Mouse (Mus musculus) heart, postnatal 0 days (tissue): Measurements from ENCODE around the gene Cdc42se2. TPM values are rescaled to one million over a fixed set of nuclear protein-coding genes. Genes with fewer than 3 reads are reported as not detected.
A peak's percentile ranks its signal among the peaks of the same experiment; 100 is the strongest.

Experiments used
- ATAC-seq: fragments of 200-750 bp; cut with Nextera tagmentation; 2 replicates; pipeline ENCODE4 v1.8.0; 2017; ENCODE audit warnings: low read depth, moderate number of reproducible peaks, moderate library complexity; ENCODE audit not compliant: insufficient read depth
- DNase-seq: peaks from one replicate; pipeline ENCODE4 v3.0.0-alpha.2; 2016; ENCODE audit warnings: low spot score
- H3K27ac ChIP-seq: fragments of 300-500 bp; sonication (generic); 2 replicates; pipeline ENCODE4 v1.5.1; 2014; ENCODE audit warnings: low read depth, mild to moderate bottlenecking
- H3K27me3 ChIP-seq: fragments of 300-500 bp; sonication (generic); 2 replicates; pipeline ENCODE4 v1.6.1; 2014; ENCODE audit warnings: low read length, mixed read lengths; ENCODE audit not compliant: control insufficient read depth, insufficient read depth
- H3K36me3 ChIP-seq: fragments of 300-500 bp; sonication (generic); replicated peaks from 2 replicates; pipeline ENCODE4 v1.6.1; 2014; ENCODE audit warnings: low read length, mixed read lengths; ENCODE audit not compliant: control insufficient read depth, insufficient read depth
- H3K4me1 ChIP-seq: fragments of 300-500 bp; sonication (generic); 2 replicates; pipeline ENCODE4 v1.6.1; 2014; ENCODE audit warnings: antibody characterized with exemption; ENCODE audit not compliant: control insufficient read depth, insufficient read depth
- H3K4me2 ChIP-seq: fragments of 300-500 bp; sonication (generic); 2 replicates; pipeline ENCODE4 v1.6.1; 2014; ENCODE audit warnings: low read depth, mild to moderate bottlenecking, low read length, moderate library complexity
- H3K4me3 ChIP-seq: fragments of 300-500 bp; sonication (generic); 2 replicates; pipeline ENCODE4 v1.5.1; 2014; ENCODE audit warnings: low read depth, low read length
- H3K9ac ChIP-seq: fragments of 300-500 bp; sonication (generic); replicated peaks from 2 replicates; pipeline ENCODE4 v1.6.1; 2014; ENCODE audit warnings: low read depth, low read length, mixed read lengths
- H3K9me3 ChIP-seq: fragments of 300-500 bp; sonication (generic); replicated peaks from 2 replicates; pipeline ENCODE4 v1.6.1; 2016; ENCODE audit warnings: low read length; ENCODE audit not compliant: control insufficient read depth
- CTCF ChIP-seq: IDR thresholded peaks from 2 replicates; pipeline ENCODE4 v1.5.1; 2016; ENCODE audit warnings: antibody characterized with exemption, control low read depth, low read depth
- EP300 ChIP-seq: IDR thresholded peaks from 2 replicates; pipeline ENCODE4 v1.6.1; 2016; ENCODE audit warnings: antibody characterized with exemption, low read depth
- WGBS: fragments of 180-500 bp; shearing (Covaris S2); extraction: QIAGEN DNeasy Blood & Tissue Kit; methylation state at CpG from one replicate; pipeline ENCODE4 v1.1.7; 2014; 5-methylcytosine and 5-hydroxymethylcytosine counted together
- polyA plus RNA-seq: library from polyadenylated mRNA; unstranded; fragments of >200 nt; fragmentation: Nextera tagmentation; extraction: Ambion mirVana; gene quantifications from 2 replicates; pipeline ENCODE4 v1.2.1, GENCODE M21; 2015
- total RNA-seq: library from RNA; depleted of rRNA; stranded (reverse); fragments of >200 nt; gene quantifications from 2 replicates; pipeline ENCODE4 v1.2.3, GENCODE M21; 2014; ENCODE audit warnings: low replicate concordance

Cdc42se2 gene
- total and polyA plus RNA-seq, 2 experiments from 2014 or later: 50.2 to 53.6 TPM

GRCm38 (mm10) chr11:54748891-54749290 lies 38.6 kb downstream of the Cdc42se2 start:
- no peaks in the 10 kb centered on the region for H3K27me3 ChIP-seq
- ATAC-seq (no peak), DNase-seq (no peak)
- no peaks in the 10 kb centered on the region for H3K9me3 ChIP-seq
- H3K4me3 ChIP-seq: no peak overlapping the region
- no peak overlapping the region for H3K27ac ChIP-seq
- peaks cover 15% of the 10 kb centered on the region; the same call in 1 of the 2 replicates for H3K36me3 ChIP-seq
- H3K4me1 ChIP-seq: peaks cover 3% of the 10 kb centered on the region; the same call in 1 of the 2 replicates
- TF ChIP-seq CTCF (no peak), EP300 (no peak)
- no peak overlapping the region for H3K4me2 ChIP-seq
- no peak overlapping the region for H3K9ac ChIP-seq

GRCm38 (mm10) chr11:54744231-54744630 lies 43.2 kb downstream of the Cdc42se2 start:
- Histone ChIP-seq H3K9me3 (no peaks in the 10 kb centered on the region), H3K4me1 (no peaks in the 10 kb centered on the region), H3K4me2 (no peak overlapping the region), H3K27ac (peak overlapping the region; percentile 30; the same call in 1 of the 2 replicates), H3K9ac (no peak overlapping the region), H3K4me3 (no peak overlapping the region), H3K36me3 (peaks cover 16% of the 10 kb centered on the region), H3K27me3 (no peaks in the 10 kb centered on the region)
- 71% methylated on average over 1 of the region's 1 CpGs for WGBS
- DNase-seq (no peak), ATAC-seq (no peak)
- no peak for TF ChIP-seq CTCF
- no peak for TF ChIP-seq EP300

- DNase-seq: no peak
- WGBS: 96% methylated on average over 2 of the region's 2 CpGs
- ATAC-seq: no peak
- Histone ChIP-seq H3K27me3 (no peaks in the 10 kb centered on the region), H3K4me2 (no peak overlapping the region), H3K27ac (no peak overlapping the region), H3K9me3 (no peaks in the 10 kb centered on the region), H3K36me3 (peaks cover 33% of the 10 kb centered on the region), H3K4me1 (no peaks in the 10 kb centered on the region), H3K4me3 (no peak overlapping the region), H3K9ac (no peak overlapping the region)
- TF ChIP-seq CTCF (no peak), EP300 (no peak)
Measured at GRCm38 (mm10) chr11:54741330-54741729, 46.1 kb downstream of the Cdc42se2 start.

GRCm38 (mm10) chr11:54739012-54739750 lies 48.3 kb downstream of the Cdc42se2 start:
- Histone ChIP-seq H3K9me3 (no peaks in the 10 kb centered on the region), H3K4me3 (no peak overlapping the region), H3K36me3 (peaks cover 36% of the 10 kb centered on the region), H3K9ac (no peak overlapping the region), H3K4me1 (no peaks in the 10 kb centered on the region), H3K27ac (no peak overlapping the region), H3K4me2 (no peak overlapping the region), H3K27me3 (no peaks in the 10 kb centered on the region)
- DNase-seq (no peak), ATAC-seq (no peak)
- 86% methylated on average over 4 of the region's 4 CpGs for WGBS
- no peak for TF ChIP-seq CTCF
- no peak for TF ChIP-seq EP300

GRCm38 (mm10) chr11:54736903-54737302 lies 50.6 kb downstream of the Cdc42se2 start:
- WGBS: 71% methylated on average over 5 of the region's 5 CpGs
- no peaks in the 10 kb centered on the region for H3K27me3 ChIP-seq
- ATAC-seq: no peak
- H3K4me3 ChIP-seq: no peak overlapping the region
- no peaks in the 10 kb centered on the region for H3K9me3 ChIP-seq
- H3K27ac ChIP-seq: no peak overlapping the region
- no peak for DNase-seq
- H3K4me1 ChIP-seq: no peaks in the 10 kb centered on the region
- no peak for TF ChIP-seq EP300
- no peak for TF ChIP-seq CTCF
- peaks cover 39% of the 10 kb centered on the region for H3K36me3 ChIP-seq
- no peak overlapping the region for H3K9ac ChIP-seq
- H3K4me2 ChIP-seq: no peak overlapping the region

GRCm38 (mm10) chr11:54735114-54735513 lies 52.4 kb downstream of the Cdc42se2 start:
- TF ChIP-seq EP300: no peak
- TF ChIP-seq CTCF: no peak
- peaks cover 33% of the 10 kb centered on the region for H3K36me3 ChIP-seq
- no peaks in the 10 kb centered on the region for H3K4me1 ChIP-seq

More at GRCm38 (mm10) chr11:54735114-54735513, 52.4 kb downstream of the Cdc42se2 start:
- Histone ChIP-seq H3K4me3 (no peak overlapping the region), H3K27ac (no peak overlapping the region), H3K27me3 (no peaks in the 10 kb centered on the region), H3K9me3 (no peaks in the 10 kb centered on the region), H3K4me2 (no peak overlapping the region), H3K9ac (no peak overlapping the region)
- DNase-seq (no peak), ATAC-seq (no peak)
- WGBS: 74% methylated on average over 1 of the region's 1 CpGs
